Mouse (Mus musculus): ENCODE results near the gene Tnfaip3.

Gene Tnfaip3

GRCm38 (mm10) chr10:19015257-19015862, at the start of gene Tnfaip3:
Gene Tnfaip3 (minus strand): TSS chr10:19015657.
- in situ Hi-C loops (cut with MboI, MseI) = loop anchor here (5.0 to 10.0 kb wide), 5 partner anchors 52 to 209 kb away; no protein-coding TSS in a partner anchor

DNA sequence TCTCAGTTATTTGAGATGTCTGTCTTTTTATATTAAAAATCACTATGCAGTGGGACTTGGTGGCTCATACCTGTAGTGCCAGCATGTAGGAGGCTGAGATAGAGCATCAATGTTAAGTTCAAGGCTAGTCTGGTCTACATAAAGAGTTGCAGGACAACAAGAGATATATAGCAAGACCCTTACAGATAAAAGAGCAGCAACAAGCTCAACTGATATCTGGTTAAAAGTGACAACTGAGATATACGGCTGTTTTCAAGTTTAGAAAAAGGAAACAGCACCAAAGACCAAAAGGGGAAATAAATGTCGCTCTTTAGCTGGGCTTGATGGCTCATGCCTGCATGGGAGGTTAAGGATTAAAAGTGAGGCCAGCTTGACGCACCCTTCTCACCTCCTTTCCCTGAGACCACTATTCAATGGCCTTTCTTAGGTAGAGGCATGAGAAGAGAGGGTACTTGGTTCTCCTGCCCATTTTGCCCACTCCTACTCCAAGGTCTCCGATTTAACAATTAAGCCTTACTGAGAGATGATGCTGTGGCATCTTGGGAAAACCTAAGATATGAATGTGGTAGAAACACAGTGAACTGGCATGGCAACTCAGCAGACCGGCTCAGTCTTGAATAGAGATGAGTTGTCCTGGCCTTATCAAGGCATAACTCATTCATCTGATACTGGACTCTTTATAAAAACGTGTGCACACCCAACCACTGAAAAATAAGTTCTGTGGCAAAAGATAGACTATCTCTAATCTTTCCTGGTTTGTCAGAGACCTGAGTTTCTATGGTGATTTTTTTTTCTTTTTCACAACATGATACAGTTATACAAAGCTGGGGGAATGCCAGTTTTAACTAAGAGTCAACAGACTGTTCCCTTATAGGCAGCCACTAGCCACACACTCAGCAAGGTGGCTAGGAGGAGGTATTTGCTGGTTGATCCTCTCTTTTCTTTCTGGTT, 49.5 kb upstream of the Tnfaip3 start:
- in situ Hi-C loops (cut with MboI, MseI) = loop anchor here in 1 of 2 experiments (5.0 kb wide), 1 partner anchor 48 kb away; the partner anchor contains the start of gene Tnfaip3

DNA sequence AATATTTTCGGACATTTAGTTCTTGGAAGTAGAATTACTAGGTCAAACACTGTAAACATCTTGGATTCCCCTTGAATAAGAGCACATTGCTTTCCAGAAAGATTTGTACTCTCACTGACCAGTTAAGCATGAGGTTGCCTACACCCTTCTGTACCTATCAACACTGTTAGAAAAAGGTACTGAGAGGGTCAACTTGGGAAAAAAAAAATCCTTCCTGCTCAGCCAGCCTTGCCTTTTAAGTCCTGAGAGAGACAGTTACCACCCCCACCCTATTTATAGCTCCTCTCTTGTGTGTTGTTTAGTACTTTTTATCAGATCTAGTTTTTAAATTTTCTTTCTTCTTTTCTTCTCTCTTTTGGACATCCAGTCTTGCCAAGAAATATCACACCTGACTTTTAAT, 48.2 kb upstream of the Tnfaip3 start:
- in situ Hi-C loops (cut with MboI, MseI) = no loop called here

DNA sequence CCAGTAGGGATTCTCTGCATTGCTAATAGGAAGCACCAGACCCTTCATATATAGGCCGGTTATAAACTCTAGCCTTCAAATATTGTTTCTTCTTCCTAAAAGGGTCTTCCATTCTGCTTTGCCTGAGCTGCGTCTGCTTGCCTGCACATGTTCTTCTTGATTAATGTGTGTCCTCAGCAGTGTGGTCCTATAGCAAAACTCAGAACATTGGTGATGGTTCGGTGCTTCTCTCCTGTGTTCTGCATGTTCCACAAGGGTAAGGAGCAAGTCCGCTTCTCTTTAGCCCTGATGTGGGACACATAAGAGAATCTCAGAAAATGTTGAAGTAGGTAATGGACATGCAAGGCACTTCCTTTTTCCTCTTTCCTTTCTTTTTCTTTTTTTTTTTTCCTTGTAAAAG, 47.8 kb upstream of the Tnfaip3 start:
- in situ Hi-C loops (cut with MboI, MseI) = no loop called here

DNA sequence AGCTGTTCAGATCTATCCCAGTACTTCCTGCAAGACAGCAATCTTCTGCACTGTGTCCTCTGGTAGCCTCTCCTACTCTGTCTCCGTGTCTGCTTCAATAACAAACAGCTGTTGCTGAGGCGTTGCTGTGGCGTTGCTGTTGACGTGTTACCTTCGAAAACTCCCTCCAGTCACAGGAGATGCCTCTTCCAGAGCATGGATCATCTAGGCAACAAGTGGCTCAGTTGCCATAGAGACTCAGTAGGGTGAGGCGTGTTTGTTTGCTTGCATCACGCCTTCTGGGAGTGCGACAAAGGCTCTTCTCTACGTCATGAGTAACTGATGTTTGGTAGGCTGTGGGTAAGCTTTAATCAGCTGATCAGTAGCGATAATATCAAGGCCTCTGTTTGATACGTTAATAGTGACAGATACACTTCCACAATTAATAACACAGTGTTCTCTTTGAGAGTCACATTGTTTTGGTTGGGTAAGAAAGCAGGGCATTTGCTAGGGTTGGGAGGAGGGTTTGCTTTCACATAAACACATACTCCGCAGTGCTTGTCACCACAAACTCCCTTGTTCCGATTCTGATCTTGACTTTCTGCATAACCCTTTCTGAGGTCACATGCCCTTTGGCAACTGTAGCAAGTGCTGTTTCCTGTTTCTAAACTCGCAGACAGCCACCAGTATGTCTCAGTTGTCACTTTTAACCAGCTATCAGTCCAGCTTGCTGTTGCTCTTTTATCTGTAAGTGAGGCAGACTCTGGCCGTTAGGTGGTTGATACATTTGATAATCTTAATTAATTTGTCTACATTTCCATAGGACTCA, 46.8 kb upstream of the Tnfaip3 start:
- in situ Hi-C loops (cut with MboI, MseI) = no loop called here

- in situ Hi-C loops (cut with MboI, MseI) = no loop called here
Measured at GRCm38 (mm10) chr10:19061201-19061600, 45.7 kb upstream of the Tnfaip3 start.

- in situ Hi-C loops (cut with MboI, MseI) = no loop called here
Measured at GRCm38 (mm10) chr10:19053524-19053923, 38.1 kb upstream of the Tnfaip3 start.

- in situ Hi-C loops (cut with MboI, MseI) = no loop called here
Measured at GRCm38 (mm10) chr10:19045986-19046385, 30.5 kb upstream of the Tnfaip3 start.

DNA sequence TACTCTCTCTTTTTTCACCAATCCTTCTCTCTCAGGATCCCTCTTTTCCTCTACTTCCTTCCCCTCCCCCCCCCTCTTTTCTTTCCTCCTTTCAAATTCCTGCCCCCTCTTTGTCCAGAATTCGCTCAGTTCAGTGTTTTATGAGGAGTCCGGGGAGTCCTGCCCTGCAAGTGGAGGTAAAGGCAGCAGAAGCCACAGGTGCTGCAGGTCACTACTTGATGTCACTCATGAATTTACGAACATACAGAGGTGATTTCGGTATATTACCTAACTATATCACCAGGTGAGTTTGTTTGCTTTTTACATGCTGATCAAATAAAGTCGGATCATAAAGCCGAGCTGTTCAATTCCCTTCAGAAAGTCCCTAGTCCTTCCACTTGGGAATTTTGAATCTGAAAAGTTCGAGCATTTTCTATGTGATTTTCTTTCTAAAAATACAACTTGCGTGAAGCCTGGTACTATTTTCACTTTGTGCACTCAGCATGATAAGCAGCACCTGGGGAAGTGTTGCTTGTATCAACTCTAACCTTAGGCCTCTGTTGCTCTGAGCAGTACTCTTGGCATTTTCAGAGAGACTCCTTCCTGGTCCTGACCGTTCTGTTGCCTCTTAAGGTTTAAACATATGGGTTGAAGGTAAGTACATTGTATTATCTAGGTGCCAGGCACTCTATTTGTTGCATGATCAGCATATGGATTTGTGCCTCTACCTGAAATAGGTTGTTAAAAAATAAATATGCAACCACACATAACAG, 29.5 kb upstream of the Tnfaip3 start:
- in situ Hi-C loops (cut with MboI, MseI) = no loop called here

GRCm38 (mm10) chr10:19043529-19044262, 28.2 kb upstream of the Tnfaip3 start:
- in situ Hi-C loops (cut with MboI, MseI) = no loop called here

- in situ Hi-C loops (cut with MboI, MseI) = no loop called here
Measured at GRCm38 (mm10) chr10:19040147-19040546, 24.7 kb upstream of the Tnfaip3 start.

GRCm38 (mm10) chr10:19034764-19035163, 19.3 kb upstream of the Tnfaip3 start:
- in situ Hi-C loops (cut with MboI, MseI) = no loop called here

DNA sequence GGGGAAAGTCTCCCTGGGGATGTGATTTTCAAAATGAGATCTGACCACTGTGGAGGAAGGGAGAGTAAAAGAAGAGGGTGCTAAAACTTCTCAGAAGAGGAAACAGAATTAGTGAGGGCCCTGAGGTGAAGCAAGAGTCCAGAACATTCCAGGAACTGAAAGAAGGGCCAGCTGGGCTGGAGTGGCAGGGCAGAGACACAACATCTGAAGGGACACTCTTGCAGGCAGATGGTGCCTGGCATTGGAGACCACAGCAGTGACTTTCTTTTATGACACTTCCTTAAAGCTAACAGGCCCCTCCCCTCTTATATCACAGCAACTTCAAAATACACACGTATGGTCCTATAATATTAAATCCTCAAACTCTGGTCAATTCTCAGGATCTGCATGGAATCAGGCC, 18.2 kb upstream of the Tnfaip3 start:
- in situ Hi-C loops (cut with MboI, MseI) = no loop called here

- in situ Hi-C loops (cut with MboI, MseI) = no loop called here
Measured at GRCm38 (mm10) chr10:19031875-19032274, 16.4 kb upstream of the Tnfaip3 start.

- in situ Hi-C loops (cut with MboI, MseI) = no loop called here
Measured at GRCm38 (mm10) chr10:19030628-19031027, 15.2 kb upstream of the Tnfaip3 start.

- in situ Hi-C loops (cut with MboI, MseI) = no loop called here
Measured at GRCm38 (mm10) chr10:19026710-19027109, 11.3 kb upstream of the Tnfaip3 start.

GRCm38 (mm10) chr10:19024353-19024752, 8.9 kb upstream of the Tnfaip3 start:
- in situ Hi-C loops (cut with MboI, MseI) = no loop called here

GRCm38 (mm10) chr10:19023622-19024326, 8.3 kb upstream of the Tnfaip3 start:
- in situ Hi-C loops (cut with MboI, MseI) = no loop called here

DNA sequence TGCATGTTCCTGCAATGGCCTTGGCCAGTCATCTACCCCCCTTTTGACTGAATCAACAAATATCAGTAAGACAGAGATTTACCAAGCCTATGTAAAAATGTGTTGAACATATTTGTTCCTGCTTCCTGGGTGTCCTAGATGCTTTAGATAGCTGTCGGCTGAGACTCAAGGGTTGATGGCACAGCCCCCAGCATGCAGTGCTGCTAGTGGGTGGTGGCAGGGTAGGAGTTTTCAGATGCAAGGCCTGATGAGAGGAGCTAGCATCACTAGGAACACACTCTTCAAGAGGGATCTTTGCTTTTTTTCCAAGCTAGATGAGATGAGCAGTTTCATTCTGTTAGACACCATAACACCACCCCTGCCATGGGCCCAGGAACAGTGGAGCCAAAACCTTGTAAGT, 6.8 kb upstream of the Tnfaip3 start:
- in situ Hi-C loops (cut with MboI, MseI) = no loop called here

Measured in T-helper 17 cell (primary cell).